Mouse (Mus musculus) thymus, adult 18-20 months (tissue): ENCODE results near the gene Rraga.

Experiments used
- DNase-seq, 2 experiments: peaks; one replicate each; pipeline ENCODE4 v3.0.0; 2022; ENCODE audit warnings: mixed read lengths in 2 of 2

Gene Rraga

DNA sequence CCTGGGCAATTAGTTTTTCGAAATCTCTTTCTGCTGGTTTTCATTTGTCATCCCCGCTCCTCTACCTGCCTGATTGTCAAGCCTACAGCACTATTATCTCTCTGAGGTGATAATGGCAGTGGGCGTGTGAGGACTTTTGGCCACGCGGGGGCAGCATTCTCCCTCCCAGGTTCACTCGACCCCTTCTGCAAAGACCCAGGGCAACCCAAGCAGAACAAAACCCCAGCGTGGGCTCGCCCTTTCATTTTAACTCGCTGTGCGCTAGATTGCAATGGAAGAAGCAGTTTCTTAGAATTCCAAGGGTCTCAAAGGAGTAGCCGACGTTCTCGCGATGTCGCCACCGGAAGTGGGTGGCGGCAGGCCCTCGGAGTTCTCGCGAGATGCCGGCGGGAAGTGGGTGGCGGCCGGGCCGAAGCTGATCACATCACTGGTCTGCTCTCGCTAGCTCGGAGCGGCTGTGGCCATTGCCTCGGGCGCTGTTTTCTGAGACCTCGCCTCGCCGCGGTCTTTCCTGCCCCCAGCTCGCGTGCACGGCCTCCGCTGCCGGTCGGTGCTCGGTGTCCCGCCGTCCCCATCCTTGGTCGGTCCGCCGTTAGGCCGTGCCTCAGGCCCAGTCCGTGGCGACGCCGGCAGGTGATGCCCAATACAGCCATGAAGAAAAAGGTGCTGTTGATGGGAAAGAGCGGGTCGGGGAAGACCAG, at the start of gene Rraga:
TSS of gene Rraga (plus strand) at position 386 of the 701 bp plus-strand sequence.
- peak; percentile 87 to 90 for DNase-seq

DNA sequence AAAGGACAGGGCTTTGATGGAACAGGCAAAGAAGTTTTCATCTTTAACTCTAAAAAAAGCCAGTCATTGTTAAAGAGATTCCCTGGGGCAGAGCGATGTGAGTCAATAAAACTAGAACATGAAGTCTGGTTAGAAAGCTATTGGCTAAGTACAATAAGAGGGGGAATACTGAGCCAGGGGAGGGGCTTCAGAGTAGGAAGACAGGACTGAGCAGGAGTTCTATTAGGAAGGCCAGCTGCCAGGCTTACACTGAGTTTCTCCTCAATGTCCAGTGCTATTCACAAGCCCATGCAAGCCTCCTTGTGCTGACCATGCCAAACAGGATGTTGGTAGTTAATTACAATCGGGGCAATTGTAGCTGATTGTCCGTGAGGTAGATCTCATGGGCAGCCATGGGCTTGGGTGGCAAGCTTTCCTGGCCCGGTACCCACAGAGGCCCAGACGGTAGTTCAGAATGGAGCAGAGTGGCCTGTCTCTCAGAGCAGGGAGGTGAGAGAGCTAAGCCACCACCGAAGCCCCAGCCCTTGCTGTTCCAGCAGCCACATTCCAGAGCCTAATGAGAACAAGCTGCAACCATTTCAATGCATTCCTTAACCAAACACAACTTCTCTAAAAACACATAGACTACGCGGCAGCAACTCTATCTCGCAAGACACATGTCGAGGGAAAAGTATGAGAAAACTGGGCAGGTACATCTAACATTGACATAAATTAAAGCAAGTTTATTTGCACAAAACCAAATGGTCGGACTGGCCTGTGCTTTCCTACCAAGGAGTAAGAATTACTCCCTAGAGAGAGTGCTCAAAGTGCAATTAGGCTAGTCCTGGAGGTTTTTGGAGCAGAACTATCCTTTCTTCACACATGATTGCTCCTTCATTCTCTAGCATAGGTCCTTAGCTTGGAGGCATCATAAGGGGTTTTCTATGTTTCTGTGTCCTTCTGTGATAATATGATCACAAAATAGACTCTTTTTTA, 48.0 kb upstream of the Rraga start:
- no peak for DNase-seq

DNA sequence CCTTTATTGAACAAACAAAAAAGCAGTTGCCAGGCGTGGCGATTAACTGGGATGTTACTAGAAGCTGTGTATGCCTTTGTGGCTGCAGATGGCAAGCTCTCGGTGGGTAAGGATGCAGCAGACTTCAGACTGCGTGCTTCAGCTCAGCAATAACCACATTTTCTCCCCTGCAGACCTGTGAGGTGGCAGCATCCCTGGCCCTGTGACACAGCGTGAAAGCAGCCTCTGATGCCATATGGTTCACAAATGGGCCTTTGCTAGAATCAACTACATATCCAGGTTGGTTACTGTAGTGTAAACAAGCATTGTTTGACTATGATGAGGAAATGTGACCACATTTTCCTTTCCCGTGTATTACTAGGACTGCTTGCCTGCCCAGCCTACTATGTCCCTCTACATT, 46.3 kb upstream of the Rraga start:
- DNase-seq = no peak

DNA sequence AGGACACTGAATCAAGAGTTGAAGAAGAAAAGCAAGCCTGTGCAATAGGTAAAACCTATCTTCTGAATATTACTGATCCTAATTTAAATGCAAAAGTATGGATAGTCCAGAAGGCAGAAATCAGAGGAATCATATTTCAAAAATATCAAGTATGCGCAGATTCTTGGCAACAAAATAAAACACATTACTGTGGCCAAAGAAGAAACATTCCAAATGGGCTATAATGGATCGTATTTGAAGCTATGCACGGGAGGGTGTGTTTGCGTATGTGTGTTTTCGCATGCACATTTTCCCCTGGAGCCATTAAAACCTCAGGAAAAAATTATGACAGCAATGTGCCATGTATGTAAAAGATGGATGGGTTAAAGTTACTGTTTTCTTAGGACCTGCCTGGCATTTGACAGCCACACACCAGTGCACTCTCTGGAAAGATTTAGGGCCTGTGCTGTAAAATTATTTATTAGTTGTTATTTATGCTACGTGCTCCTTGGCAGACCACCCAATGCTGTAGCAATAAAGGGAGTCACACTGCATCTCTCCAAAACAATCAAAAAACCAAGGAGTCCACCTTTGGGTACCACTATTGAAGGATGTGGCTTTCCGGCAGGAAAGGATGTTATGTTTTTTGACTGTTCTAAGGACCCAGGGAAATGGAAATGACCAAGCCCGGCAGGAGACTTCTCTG, 41.9 kb upstream of the Rraga start:
- no peak for DNase-seq

DNA sequence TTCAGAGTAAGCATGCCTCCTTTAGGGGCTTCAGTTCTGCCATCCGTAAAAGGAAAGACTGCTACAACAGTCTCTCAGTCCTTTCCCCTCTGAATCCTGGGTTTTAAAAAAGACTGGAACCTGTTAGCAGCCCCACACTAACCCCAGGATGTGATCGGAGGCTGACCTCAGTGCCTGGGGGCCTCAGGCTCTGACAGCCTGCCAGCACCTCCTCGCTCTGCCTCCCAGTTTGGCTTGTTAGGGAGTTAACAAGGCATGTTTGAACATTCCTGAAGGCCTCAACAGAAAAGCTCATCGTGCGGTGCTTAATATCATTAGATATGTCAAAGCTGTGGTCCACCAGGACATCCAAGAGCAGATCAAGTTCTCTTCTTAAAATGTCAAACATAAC, 41.4 kb upstream of the Rraga start:
- DNase-seq = no peak

DNA sequence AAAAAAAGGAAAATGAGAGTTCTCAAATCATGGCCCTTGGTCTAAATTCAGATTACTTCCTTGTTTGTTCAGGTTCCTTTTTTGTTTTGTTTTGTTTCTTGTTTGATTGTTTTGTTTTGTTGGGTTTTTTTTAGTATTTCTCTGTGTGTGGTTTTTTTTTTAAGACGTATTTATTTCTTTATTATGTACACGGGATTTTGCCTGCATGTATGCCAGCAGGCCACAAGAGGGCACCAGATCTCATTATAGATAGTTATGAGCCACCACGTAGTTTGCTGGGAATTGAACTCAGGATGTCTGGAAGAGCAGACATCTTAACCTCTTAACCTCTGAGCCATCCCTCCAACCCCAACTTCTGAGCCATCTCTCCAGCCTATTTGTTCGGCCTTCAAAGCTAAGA, 37.5 kb upstream of the Rraga start:
- no peak for DNase-seq

DNA sequence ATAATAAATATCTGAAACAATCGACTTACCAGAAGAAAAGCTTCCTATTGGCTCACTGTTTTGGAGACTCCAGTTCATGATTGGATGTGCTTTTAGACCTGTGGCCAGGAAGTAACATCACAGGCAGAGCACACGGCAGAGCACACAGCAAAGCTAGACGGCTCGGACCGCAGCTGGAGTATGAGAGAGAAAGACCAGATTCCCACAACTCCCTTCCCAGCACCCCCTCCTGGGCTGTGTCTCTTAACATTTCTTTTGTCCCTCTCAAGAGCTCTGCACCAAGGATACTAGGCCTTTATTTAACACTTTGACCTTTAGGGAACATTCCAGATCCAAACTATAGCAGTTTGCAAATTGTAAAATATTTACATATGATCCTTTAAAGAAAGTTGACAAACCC, 36.5 kb upstream of the Rraga start:
- no peak for DNase-seq

DNA sequence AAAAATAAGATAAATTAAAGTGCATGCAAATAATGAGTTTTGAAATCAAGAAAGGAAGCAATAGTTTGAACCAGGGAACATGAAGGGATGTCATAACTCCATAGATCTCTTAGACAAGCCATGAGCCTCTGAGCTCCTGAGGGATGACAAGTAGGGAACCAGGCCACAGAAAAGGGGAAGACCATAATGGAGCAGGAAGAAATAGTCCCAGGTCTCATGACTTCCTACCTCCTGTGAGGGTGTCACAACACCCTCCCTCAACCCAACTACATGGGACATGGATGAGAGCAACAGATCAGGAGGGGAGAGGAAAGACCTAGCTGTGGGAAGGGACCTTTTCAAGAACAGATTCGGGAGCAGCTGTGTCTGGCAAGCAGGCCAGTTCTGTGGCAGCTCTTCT, 33.9 kb upstream of the Rraga start:
- no peak for DNase-seq

DNA sequence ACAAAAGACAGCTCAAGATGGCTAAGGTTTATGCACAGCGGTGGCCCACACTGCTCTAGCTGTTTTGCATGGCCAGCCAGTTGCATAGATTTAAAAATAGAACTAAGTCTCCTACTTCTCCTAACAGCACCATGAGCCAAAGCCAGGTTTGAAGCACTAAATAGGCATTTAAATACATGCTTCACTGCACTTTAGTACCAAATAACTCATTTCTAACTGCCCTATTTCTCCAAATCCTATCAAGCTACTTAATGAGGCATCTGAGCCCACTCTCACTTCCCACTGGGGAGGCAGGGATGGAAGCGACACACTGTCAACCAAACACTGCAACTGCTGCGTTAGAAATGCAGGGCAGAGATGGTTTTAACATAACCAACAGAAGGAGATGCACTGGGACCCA, 31.5 kb upstream of the Rraga start:
- no peak for DNase-seq

DNA sequence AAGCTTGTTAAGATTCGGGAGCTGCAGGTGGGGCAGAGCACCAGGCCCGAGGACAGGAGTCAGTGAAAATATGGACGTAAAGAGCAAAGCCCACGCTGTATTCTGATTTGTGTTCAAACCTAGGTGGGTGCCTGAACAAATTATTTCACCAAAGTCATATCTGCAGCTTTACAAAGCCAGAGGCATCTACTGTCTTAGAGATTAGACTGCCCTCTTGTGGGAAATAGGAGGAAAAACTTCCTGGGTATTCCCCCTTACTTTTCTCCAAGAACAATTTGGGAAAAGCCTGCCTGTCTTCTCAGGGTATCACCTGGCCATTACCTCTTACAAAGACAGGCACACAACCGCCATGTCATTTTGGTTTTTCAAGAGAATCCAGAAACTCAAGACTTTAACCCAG, 29.9 kb upstream of the Rraga start:
- DNase-seq = no peak

DNA sequence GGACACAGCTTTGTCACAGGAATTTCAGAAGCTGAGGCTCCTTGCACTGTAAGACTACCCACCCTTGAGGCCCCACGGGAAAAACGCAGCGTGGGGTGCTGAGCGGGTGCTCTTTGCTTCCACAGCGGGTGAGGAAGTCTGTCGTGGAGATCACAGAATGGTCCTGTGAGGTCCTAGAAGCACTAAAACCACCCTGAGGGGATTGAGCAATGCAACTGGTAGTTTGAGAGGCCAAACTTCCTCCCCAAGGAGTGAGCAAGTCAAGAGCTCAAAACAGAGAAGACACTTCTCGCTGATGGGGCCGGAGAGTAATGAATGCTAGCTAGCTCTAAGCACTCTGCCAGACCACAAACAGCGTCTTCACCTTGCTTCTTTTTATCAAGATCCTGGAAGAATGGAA, 27.1 kb upstream of the Rraga start:
- no peak for DNase-seq

DNA sequence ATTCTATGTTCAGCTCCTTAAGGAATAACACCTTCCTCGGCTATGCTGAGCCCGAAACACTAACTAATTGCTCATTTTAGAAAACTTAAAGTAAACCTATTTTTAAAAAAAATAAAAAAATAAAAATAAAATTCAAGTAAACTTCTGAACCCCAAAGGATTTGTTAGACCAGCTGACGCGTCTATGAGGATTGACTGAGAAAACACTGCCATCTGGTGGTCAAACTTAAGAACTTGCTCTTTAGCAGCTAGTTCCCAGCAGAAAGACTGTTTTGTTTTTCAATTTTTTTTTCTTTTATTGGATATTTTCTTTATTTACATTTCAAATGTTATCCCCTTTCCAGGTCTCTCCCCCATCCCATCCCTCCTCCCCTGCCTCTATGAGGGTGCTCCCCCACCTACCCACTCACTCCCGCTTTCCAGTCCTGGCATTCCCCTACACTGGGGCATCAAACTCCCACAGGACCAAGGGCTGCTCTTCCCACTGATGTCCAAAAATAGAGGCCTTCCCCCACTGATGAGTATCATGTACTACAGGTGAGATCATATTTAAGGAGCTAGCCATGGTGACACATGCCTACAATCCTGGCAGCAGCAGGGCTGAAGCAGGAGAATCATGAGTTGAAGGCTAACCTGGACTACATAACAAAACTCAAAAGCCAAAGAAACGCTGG, 20.3 kb upstream of the Rraga start:
- no peak for DNase-seq

DNA sequence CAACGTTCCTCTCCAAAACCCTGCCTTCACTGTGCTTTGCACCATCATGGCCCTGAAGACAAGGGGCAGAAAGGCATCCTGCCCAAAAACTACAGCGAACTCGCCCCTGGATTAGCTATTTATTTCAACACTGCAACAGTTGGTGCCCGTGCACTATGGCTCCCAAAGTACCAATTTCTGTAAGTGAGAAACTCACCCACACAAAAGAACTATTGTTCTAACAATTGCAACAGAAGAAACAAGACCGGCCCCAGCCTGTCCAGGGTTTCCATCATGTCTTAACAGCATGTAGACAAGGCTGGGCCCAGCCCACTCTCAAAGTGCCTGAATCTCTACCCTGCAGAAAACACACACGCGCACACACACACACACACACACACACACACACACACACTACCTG, 18.1 kb upstream of the Rraga start:
- no peak for DNase-seq

DNA sequence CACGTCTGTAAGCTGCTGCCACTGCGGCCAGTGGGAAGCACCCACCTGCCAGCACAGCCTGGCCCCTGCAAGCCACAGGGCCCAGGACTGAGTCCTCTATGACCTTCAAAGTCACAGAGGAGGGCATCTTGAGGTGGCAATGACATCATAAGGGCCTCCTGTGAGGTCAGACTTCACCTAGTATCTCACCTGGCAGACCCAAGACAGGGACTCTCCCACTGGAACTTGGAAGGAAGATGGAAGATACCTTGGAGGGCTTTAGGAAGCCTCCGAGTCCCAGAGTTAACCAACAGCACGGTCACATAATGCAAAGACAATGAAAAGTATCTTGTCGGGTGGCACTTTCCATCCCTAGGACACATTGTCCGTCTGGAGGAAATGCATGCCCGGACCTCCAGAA, 17.2 kb upstream of the Rraga start, which contains the start of gene Saxo1:
TSS of gene Saxo1 (minus strand) at position 101 of the 400 bp plus-strand sequence.
- no peak for DNase-seq

DNA sequence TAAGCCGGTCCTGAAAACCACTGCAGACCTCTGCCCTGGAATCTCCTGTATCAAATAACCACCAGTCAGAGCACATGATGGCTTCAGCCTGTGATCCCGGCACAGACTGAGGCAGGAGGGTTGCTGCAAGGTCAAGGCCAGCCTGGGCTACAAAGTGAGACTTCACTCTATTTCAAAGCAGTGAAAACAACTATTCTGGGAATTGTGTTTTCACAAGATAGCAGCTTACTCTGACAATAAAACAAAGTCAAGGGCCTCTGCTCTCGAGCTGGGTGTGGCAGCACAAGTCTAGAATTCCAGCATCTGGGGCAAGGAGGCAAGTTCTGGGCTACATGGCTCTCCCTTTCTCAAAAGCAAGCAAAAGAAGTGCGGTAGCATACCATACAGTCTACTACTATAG, 16.5 kb upstream of the Rraga start:
- no peak for DNase-seq

DNA sequence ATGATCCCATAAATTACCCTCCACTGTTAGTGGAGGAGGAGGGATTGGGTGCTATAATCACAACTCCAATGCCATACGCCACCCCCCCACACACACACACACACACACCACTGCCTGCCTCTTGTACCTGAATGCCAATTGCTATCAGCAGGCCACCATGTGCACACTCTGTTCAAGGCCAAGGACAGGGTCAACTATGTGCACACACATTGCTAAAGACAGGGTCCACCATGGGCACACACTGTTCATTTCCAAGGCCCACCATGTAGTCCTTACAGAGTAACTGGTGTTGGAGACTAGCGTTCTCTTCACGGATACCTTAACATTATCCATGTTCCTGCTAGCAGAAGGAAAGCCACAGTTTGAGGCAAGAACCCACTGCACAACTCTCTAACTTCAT, 14.4 kb upstream of the Rraga start:
- no peak for DNase-seq

DNA sequence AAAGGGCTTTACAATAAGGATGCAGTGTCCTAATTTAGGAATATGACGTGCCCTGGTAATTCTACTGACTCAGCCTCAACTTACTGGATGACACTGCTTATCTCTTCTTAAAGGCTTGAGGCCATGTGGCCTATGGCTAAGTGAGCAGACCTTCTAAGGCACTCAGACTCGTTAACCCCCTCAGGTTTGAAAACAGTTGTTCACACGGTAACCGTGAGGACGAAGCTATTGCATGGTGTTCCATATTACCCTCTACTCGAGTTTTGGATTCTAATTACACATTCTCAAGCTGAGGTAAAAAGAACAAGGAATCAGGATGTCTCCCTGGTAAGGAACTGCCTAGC, 557 bp upstream of the Rraga start:
- DNase-seq = peak in 1 of 2 experiments; percentile 8

DNA sequence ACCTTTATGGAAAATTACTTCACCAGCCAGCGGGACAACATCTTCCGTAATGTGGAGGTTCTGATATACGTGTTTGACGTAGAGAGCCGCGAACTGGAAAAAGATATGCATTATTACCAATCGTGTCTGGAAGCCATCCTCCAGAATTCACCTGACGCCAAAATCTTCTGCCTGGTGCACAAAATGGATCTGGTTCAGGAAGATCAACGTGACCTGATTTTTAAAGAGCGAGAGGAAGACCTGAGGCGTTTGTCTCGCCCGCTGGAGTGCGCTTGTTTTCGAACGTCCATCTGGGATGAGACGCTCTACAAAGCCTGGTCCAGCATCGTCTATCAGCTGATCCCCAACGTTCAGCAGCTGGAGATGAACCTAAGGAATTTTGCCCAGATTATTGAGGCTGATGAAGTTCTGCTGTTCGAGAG, 663 bp downstream of the Rraga start:
- peak; percentile 5 to 6 for DNase-seq

DNA sequence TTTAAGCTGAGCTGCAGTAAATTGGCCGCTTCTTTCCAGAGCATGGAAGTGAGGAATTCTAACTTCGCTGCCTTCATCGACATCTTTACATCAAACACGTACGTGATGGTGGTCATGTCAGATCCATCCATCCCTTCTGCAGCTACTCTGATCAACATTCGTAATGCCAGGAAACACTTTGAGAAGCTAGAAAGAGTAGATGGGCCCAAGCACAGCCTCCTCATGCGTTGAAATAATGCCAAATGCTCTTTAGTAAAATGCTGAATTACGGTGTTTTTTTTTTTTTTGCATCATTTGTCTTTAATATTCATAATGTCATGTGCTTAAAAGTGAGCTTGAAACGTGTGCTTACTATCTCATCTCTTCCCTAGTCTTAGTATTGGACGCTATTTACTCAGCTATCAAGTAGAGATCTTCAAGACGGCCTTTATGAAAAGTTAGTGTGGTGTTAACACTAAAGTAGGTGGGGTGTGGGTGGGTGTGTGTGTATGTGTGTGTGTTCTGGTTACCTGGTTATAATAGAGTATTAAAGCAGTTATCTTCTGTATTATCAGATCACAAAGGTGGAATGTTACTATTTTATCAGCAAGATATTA, 1.3 kb downstream of the Rraga start:
- no peak for DNase-seq

DNA sequence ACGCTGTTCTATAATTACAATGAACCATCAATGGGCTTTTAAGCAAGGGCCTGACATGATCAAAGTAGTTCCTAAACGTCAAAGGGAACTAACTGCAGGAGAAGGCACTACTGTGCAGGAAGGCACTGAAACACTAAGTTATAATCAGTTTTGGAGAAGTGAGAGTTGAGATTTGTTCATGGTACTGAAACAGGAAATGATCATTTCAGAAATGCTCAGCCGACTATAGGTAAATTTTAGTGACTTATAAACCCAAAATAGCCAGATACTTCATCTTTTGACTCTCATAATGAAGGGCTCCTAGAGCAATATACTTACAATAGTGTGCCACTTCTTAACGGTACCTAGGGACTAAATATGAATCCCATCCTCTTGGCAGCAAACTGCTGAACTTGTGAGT, 4.6 kb downstream of the Rraga start:
- DNase-seq = no peak

DNA sequence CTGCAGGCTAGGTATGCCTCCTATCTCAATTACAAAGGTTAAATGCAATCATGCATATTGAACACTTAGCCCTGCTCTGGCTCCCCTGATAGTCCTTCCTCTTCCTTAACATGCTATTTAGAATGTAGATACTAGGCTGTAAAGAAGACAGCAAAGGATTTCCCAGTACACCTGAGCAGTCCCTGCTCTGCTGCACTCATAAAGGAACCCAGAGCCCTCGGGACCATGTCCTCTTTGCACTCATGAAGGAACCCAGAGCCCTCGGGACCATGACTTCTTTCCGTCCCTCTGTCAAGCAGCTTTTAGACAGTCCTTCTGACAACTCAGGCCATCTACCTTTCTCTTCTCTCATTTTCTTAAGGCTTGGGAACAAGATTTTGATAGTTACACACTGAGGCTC, 5.1 kb downstream of the Rraga start:
- no peak for DNase-seq

DNA sequence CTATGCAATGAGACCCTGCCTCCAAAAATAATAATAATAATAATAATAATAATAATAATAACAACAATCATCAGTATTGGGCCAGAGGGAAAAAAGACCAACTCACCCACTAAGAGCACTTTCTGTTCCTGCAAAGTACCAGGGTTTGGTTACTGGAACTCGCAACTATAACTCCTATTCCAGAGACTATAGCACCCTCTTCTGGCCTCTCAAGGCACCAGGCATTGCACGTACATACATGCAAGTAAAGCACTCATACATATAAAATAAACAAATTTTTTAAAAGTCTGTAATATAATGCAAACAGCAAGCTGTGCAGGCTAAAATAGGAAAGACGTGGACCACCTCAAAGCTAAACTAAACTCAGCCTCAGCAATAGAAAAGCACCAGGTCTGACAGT, 12.8 kb downstream of the Rraga start:
- DNase-seq = no peak

DNA sequence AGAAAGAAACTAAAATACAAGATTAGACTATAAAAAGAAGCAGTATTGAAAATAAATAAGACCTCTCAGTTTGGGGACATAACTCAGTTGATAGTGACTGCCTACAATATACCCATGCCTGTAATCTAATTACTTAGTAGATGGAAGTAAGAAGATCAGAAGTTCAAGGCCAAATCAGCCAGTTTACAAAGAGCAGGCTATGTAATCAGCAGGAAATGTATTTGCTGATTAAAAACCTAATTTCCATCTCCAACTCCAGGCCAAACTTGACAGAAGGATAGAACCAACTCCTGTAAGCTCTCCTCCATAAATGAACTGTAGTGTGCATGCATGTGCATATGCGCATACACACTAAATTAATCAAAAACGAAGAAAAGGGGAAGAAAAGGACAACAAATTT, 15.8 kb downstream of the Rraga start:
- no peak for DNase-seq
